Mouse (Mus musculus) cerebellum, adult 8-10 months (tissue): ENCODE results near the gene Gm17677.

Source experiments
- DNase-seq: peaks from one replicate; pipeline ENCODE4 v3.0.0; 2022

The Gm17677 gene

GRCm38 (mm10) chr9:35740749-35741148 is at the start of gene Gm17677:
Gene Gm17677 (plus strand): TSS chr9:35741049.
- no peak for DNase-seq

DNA sequence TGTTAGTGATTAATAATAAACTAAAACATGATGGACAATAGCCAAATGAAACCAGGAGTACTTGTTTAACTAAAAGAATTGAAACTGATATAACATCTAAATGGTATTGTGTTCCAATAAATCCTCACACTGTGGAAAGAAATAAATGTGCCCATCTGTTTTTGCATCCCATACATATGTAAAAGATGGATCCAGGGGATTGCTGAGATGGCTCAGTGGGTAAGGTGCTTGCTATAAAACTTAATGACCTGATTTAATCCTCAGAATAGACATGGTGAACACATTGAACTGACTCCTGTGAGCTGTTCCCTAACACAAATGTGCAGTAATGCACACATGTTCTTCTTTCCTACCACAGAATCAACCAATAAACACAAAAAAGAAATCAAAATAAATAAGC is 48.9 kb upstream of the Gm17677 start:
- DNase-seq = no peak

DNA sequence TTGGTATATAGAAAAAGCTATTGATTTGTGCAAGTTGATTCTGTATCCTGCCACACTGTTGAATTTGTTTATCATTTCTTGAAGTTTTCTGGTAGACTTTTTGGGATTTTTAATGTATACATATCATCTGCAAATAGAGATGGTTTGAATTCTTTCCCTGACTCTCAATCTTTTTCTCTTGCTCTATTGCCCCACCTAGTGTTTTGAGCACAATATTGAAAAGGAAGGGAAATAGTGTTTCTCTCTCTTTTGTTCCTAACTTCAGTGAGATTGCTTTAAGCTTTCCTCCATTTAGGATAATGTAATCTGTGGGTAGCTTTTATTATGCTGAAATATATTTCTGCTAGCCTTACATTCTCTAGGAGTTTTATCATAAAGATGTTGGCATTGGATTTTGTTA is 33.6 kb upstream of the Gm17677 start:
- DNase-seq = no peak

DNA sequence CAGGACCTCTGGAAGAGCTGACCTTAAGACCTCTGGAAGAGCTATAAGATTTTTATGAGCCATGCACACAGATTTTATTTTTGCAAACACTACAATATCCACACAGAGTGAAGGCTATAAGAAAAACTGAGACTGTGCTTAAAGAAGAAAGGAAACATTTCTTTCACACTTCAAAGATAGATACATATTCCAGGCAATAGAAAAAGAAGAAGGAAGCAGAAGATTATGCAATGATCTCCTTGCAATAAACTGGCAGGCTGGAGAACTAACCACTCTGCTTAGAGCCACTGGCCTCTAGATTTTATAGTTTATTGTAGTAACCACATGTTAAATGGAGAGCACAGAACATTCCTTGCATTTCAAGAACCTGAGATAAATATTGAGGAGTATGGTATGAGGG is 16.0 kb downstream of the Gm17677 start:
- no peak for DNase-seq

- no peak for DNase-seq
These were observed 37.2 kb downstream of the Gm17677 start, which contains the start of gene Gm17727 for GRCm38 (mm10) chr9:35778009-35778408. Gene Gm17727 (minus strand): TSS chr9:35778109.

GRCm38 (mm10) chr9:35790001-35790400 is 49.2 kb downstream of the Gm17677 start, which contains the start of the genes Gm27235 and D730048I06Rik:
Gene Gm27235 (minus strand): TSS chr9:35790101.
Gene D730048I06Rik (minus strand): TSS chr9:35790112.
- DNase-seq = no peak
